Mouse (Mus musculus) NIH3T3 (cell line): ENCODE data around the gene Agtr1a.

Experiments
- DNase-seq: peaks from one replicate; pipeline ENCODE4 v3.0.0-alpha.2; 2012; ENCODE audit warnings: low read depth

The Agtr1a gene

GRCm38 (mm10) chr13:30336148-30336801 lies at the start of gene Agtr1a:
TSS of gene Agtr1a (plus strand) at chr13:30336441.
- no peak for DNase-seq

- DNase-seq, result peak; percentile 2
Measured at GRCm38 (mm10) chr13:30310221-30310620, 26.0 kb upstream of the Agtr1a start.

- no peak for DNase-seq
Measured at GRCm38 (mm10) chr13:30324669-30325346, 11.4 kb upstream of the Agtr1a start.

GRCm38 (mm10) chr13:30331061-30331460 lies 5.2 kb upstream of the Agtr1a start:
- no peak for DNase-seq

- no peak for DNase-seq
Measured at GRCm38 (mm10) chr13:30331851-30332250, 4.4 kb upstream of the Agtr1a start.

GRCm38 (mm10) chr13:30332581-30332980 lies 3.7 kb upstream of the Agtr1a start:
- DNase-seq, result no peak

GRCm38 (mm10) chr13:30334667-30335066 lies 1.6 kb upstream of the Agtr1a start:
- no peak for DNase-seq

GRCm38 (mm10) chr13:30336913-30337312 lies 672 bp downstream of the Agtr1a start:
- DNase-seq, result no peak

GRCm38 (mm10) chr13:30337646-30338045 lies 1.4 kb downstream of the Agtr1a start:
- no peak for DNase-seq

GRCm38 (mm10) chr13:30338576-30338975 lies 2.3 kb downstream of the Agtr1a start:
- no peak for DNase-seq

GRCm38 (mm10) chr13:30339927-30340326 lies 3.7 kb downstream of the Agtr1a start:
- DNase-seq, result no peak

- DNase-seq, result no peak
Measured at GRCm38 (mm10) chr13:30341987-30342898, 6.0 kb downstream of the Agtr1a start.

- DNase-seq, result no peak
Measured at GRCm38 (mm10) chr13:30345427-30345913, 9.2 kb downstream of the Agtr1a start.

- DNase-seq, result no peak
Measured at GRCm38 (mm10) chr13:30346881-30347280, 10.6 kb downstream of the Agtr1a start.

GRCm38 (mm10) chr13:30348306-30348705 lies 12.1 kb downstream of the Agtr1a start:
- no peak for DNase-seq

GRCm38 (mm10) chr13:30351966-30352365 lies 15.7 kb downstream of the Agtr1a start:
- no peak for DNase-seq

GRCm38 (mm10) chr13:30354991-30355580 lies 18.8 kb downstream of the Agtr1a start:
- no peak for DNase-seq

- DNase-seq, result no peak
Measured at GRCm38 (mm10) chr13:30355979-30356378, 19.7 kb downstream of the Agtr1a start.

GRCm38 (mm10) chr13:30358456-30359168 lies 22.4 kb downstream of the Agtr1a start:
- DNase-seq, result peak; percentile 7

GRCm38 (mm10) chr13:30359886-30360285 lies 23.6 kb downstream of the Agtr1a start:
- DNase-seq, result no peak

GRCm38 (mm10) chr13:30361002-30361401 lies 24.8 kb downstream of the Agtr1a start:
- DNase-seq, result no peak
